Mouse (Mus musculus): ENCODE results near the gene Stk31. TPM values are rescaled to one million over a fixed set of nuclear protein-coding genes. Genes with fewer than 3 reads are reported as not detected.

The Stk31 gene
- polyA plus RNA-seq, 1 experiment from 2014 or later: 0.05 TPM

DNA sequence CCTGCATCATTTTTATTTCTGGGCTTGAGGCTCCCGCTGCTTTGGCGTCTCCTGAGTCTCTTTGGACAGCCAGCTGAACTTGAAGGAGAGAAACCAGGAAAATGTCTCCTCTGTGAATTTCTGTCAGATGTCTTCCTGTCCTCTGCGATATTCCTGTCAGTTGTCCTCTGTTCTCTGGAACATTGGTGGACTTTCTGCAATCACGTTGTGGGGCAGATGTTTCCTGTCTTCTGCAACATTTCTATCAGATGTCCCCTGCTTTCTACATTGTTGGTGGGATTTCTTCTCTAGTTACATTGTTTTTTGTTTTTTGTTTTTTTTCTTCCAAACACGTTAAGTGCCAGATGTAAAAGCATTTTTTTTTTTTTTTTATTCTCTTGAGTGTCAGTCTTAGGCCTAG lies 62.7 kb downstream of the Stk31 start:
- H3K4me1 ChIP-seq (ENCODE audit: control insufficient read depth, insufficient read depth, low read length): no peaks in the 10 kb centered on the region
- H3K4me3 ChIP-seq (ENCODE audit: low read depth, low read length): no peak overlapping the region
- no peak for DNase-seq (ENCODE audit: low spot score)
- H3K27ac ChIP-seq (replicated peaks; ENCODE audit: low read depth, low read length): no peak overlapping the region
- H3K36me3 ChIP-seq (ENCODE audit: control insufficient read depth, insufficient read depth, low read length): no peaks in the 10 kb centered on the region
- H3K4me2 ChIP-seq (ENCODE audit: low read depth, severe bottlenecking): no peak overlapping the region
- no peaks in the 10 kb centered on the region for H3K9me3 ChIP-seq (ENCODE audit: control insufficient read depth, low read length)
- 84% methylated on average over 5 of the region's 5 CpGs for WGBS
- H3K27me3 ChIP-seq (ENCODE audit: control insufficient read depth, insufficient read depth, low read length): no peaks in the 10 kb centered on the region
- H3K9ac ChIP-seq (ENCODE audit: low read length): no peak overlapping the region
- no peak for ATAC-seq (ENCODE audit: insufficient number of reproducible peaks, low FRiP score, low TSS enrichment, low read depth)

DNA sequence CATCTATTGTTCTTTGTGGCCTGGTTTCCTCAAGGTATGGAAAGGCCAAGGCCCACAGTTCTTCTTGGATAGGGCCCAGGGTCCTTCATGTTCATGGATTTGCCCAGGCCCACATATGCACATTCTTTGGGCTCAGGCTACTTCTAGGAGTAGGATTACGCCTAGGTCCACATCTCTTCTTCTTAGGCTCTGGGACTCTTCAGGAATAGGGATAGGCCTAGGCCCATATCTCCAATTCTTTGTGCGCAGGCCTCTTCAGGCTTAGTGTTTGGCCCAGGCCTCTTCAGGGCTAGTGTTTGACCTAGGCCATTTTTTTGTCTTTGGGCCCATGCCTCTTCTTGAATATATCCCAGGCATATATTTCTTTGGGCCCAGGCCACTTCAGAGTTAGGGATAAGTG lies 87.8 kb downstream of the Stk31 start:
- Histone ChIP-seq H3K27me3 (ENCODE audit: control insufficient read depth, insufficient read depth, low read length) (no peaks in the 10 kb centered on the region), H3K4me3 (ENCODE audit: low read depth, low read length) (no peak overlapping the region), H3K9ac (ENCODE audit: low read length) (no peak overlapping the region), H3K4me1 (ENCODE audit: control insufficient read depth, insufficient read depth, low read length) (no peaks in the 10 kb centered on the region), H3K27ac (replicated peaks; ENCODE audit: low read depth, low read length) (no peak overlapping the region), H3K36me3 (ENCODE audit: control insufficient read depth, insufficient read depth, low read length) (no peaks in the 10 kb centered on the region), H3K9me3 (ENCODE audit: control insufficient read depth, low read length) (no peaks in the 10 kb centered on the region), H3K4me2 (ENCODE audit: low read depth, severe bottlenecking) (no peak overlapping the region)
- no peak for ATAC-seq (ENCODE audit: insufficient number of reproducible peaks, low FRiP score, low TSS enrichment, low read depth)
- no peak for DNase-seq (ENCODE audit: low spot score)
- 93% methylated on average over 2 of the region's 2 CpGs for WGBS

DNA sequence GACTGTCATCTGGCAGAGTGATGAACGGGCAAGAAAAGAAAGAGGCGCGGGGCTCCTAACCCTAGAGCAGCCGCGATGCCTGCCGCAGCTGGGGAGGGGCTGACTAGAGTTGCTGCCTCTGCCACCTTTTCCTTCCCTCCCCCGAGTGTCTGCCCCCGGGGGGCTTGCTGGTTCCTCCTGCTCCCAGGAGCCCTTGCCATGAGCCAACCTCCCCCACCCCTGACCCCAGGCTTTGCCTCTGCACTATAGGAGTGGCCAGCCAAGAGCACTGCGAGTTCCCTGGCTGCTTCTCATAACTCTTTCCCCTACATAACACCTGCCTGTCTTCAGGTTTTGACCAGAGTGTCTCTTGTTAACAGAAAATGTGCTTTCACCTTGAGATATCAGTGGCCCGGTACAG lies 96.1 kb downstream of the Stk31 start:
- H3K27ac ChIP-seq (replicated peaks; ENCODE audit: low read depth, low read length): no peak overlapping the region
- H3K9ac ChIP-seq (ENCODE audit: low read length): no peak overlapping the region
- H3K4me3 ChIP-seq (ENCODE audit: low read depth, low read length): no peak overlapping the region
- no peak for DNase-seq (ENCODE audit: low spot score)
- no peaks in the 10 kb centered on the region for H3K9me3 ChIP-seq (ENCODE audit: control insufficient read depth, low read length)
- no peaks in the 10 kb centered on the region for H3K27me3 ChIP-seq (ENCODE audit: control insufficient read depth, insufficient read depth, low read length)
- no peak overlapping the region for H3K4me2 ChIP-seq (ENCODE audit: low read depth, severe bottlenecking)
- no peak for ATAC-seq (ENCODE audit: insufficient number of reproducible peaks, low FRiP score, low TSS enrichment, low read depth)
- no peaks in the 10 kb centered on the region for H3K4me1 ChIP-seq (ENCODE audit: control insufficient read depth, insufficient read depth, low read length)
- 94% methylated on average over 10 of the region's 10 CpGs for WGBS
- no peaks in the 10 kb centered on the region for H3K36me3 ChIP-seq (ENCODE audit: control insufficient read depth, insufficient read depth, low read length)

DNA sequence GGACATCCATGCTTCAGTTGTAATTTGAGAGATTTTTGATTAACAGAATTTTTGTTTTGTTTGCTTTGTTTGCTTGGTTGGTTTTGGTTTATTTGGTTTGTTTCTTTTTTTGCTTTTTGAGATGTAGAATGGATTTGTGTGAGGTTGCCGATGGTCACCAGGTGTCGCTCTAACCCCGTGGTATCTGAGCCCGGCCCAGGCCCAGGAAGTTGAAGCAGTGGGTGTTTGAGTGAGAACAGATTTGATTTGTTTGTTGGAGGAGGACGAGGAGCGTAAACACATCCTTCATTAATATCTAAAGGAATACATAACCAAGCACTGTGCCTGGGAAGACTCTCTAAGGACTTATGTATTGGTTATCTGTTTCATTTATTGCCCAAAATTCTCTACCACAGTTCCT lies 123.6 kb downstream of the Stk31 start:
- DNase-seq (ENCODE audit: low spot score): peak; percentile 85

More for the DNA sequence above, 123.6 kb downstream of the Stk31 start:
- no peak for ATAC-seq (ENCODE audit: insufficient number of reproducible peaks, low FRiP score, low TSS enrichment, low read depth)
- Histone ChIP-seq H3K27ac (replicated peaks; ENCODE audit: low read depth, low read length) (no peak overlapping the region), H3K4me2 (ENCODE audit: low read depth, severe bottlenecking) (no peak overlapping the region), H3K9ac (ENCODE audit: low read length) (no peak overlapping the region), H3K36me3 (ENCODE audit: control insufficient read depth, insufficient read depth, low read length) (no peaks in the 10 kb centered on the region), H3K4me1 (ENCODE audit: control insufficient read depth, insufficient read depth, low read length) (no peaks in the 10 kb centered on the region), H3K9me3 (ENCODE audit: control insufficient read depth, low read length) (no peaks in the 10 kb centered on the region), H3K4me3 (ENCODE audit: low read depth, low read length) (no peak overlapping the region), H3K27me3 (ENCODE audit: control insufficient read depth, insufficient read depth, low read length) (no peaks in the 10 kb centered on the region)
- 7% methylated on average over 6 of the region's 6 CpGs for WGBS

Other genes with a start within 250 kb of the Stk31 start
- 140 and 155 TPM in 2 replicates for gene Igf2bp3, start 180.6 kb upstream of the Stk31 start, polyA plus RNA-seq (2014; fragmentation: Nextera tagmentation; extraction: Ambion mirVana)
- 64.2 and 75.1 TPM in 2 replicates for gene Tra2a, start 131.6 kb upstream of the Stk31 start, polyA plus RNA-seq (2014; fragmentation: Nextera tagmentation; extraction: Ambion mirVana)
- 7.2 and 7.3 TPM in 2 replicates for gene Ccdc126, start 76.3 kb upstream of the Stk31 start, polyA plus RNA-seq (2014; fragmentation: Nextera tagmentation; extraction: Ambion mirVana)
- 5.5 and 7.2 TPM in 2 replicates for gene Fam221a, start 27.9 kb upstream of the Stk31 start, polyA plus RNA-seq (2014; fragmentation: Nextera tagmentation; extraction: Ambion mirVana)

Measured in limb, embryonic 11.5 days (tissue).